Mouse (Mus musculus) central nervous system, embryonic 11.5 days (tissue): ENCODE results near the gene Khk. TPM values are rescaled to one million over a fixed set of nuclear protein-coding genes. Genes with fewer than 3 reads are reported as not detected.

ENCODE experiments used
- polyA plus RNA-seq: library from polyadenylated mRNA; depleted of rRNA; stranded (reverse); fragments of >200 nt; gene quantifications from 2 replicates; pipeline ENCODE4 v1.2.3, GENCODE M21; 2012; rRNA removed

Khk gene
- polyA plus RNA-seq, result 13.1 and 16.0 TPM in 2 replicates

GRCm38 (mm10) chr5:30921256-30922033 lies at the start of gene Khk:
TSS of gene Khk (plus strand) at chr5:30921431.

GRCm38 (mm10) chr5:30888337-30889087 lies 32.7 kb upstream of the Khk start, which contains the start of gene Agbl5:
TSS of gene Agbl5 (plus strand) at chr5:30888694.

GRCm38 (mm10) chr5:30907413-30908059 lies 13.7 kb upstream of the Khk start, which contains the start of gene Ost4:
TSS of gene Ost4 (minus strand) at chr5:30907788.

GRCm38 (mm10) chr5:30913060-30913841 lies 8.0 kb upstream of the Khk start, which contains the start of gene Emilin1:
TSS of gene Emilin1 (plus strand) at chr5:30913402.

GRCm38 (mm10) chr5:30944956-30945781 lies 23.9 kb downstream of the Khk start, which contains the start of gene Cgref1:
TSS of gene Cgref1 (minus strand) at chr5:30945591.

GRCm38 (mm10) chr5:30959966-30960501 lies 38.8 kb downstream of the Khk start, which contains the start of gene Preb:
TSS of gene Preb (minus strand) at chr5:30960361.

GRCm38 (mm10) chr5:30968416-30968815 lies 47.2 kb downstream of the Khk start, which contains the start of gene Tcf23:
TSS of gene Tcf23 (plus strand) at chr5:30968662.

Other genes with a start within 250 kb of the Khk start
- gene Dpysl5, start 209.9 kb upstream of the Khk start, polyA plus RNA-seq, result 96.8 and 101 TPM in 2 replicates
- 60.4 and 116 TPM in 2 replicates for gene Mapre3, start 106.8 kb upstream of the Khk start, polyA plus RNA-seq
- gene Tmem214, start 53.4 kb upstream of the Khk start, polyA plus RNA-seq, result 40.6 and 60.9 TPM in 2 replicates
- 40.0 and 53.1 TPM in 2 replicates for gene Agbl5, start 32.7 kb upstream of the Khk start, polyA plus RNA-seq
- 218 and 282 TPM in 2 replicates for gene Ost4, start 13.6 kb upstream of the Khk start, polyA plus RNA-seq
- 34.1 and 81.9 TPM in 2 replicates for gene Emilin1, start 8.0 kb upstream of the Khk start, polyA plus RNA-seq
- 5.7 and 7.5 TPM in 2 replicates for gene Cgref1, start 24.2 kb downstream of the Khk start, polyA plus RNA-seq
- 176 and 202 TPM in 2 replicates for gene Preb, start 38.9 kb downstream of the Khk start, polyA plus RNA-seq
- gene Tcf23, start 47.2 kb downstream of the Khk start, polyA plus RNA-seq, result not detected in 2 replicates
- gene Atraid, start 126.9 kb downstream of the Khk start, polyA plus RNA-seq, result 88.7 and 89.8 TPM in 2 replicates
- gene Slc5a6, start 127.5 kb downstream of the Khk start, polyA plus RNA-seq, result 10.2 and 16.3 TPM in 2 replicates
- gene Cad, start 133.3 kb downstream of the Khk start, polyA plus RNA-seq, result 41.0 and 59.8 TPM in 2 replicates
- gene Dnajc5g, start 184.9 kb downstream of the Khk start, polyA plus RNA-seq, result not detected in 2 replicates
- gene Slc30a3, start 186.8 kb downstream of the Khk start, polyA plus RNA-seq, result 8.6 and 9.1 TPM in 2 replicates
- 0.29 and 1.1 TPM in 2 replicates for gene Trim54, start 195.3 kb downstream of the Khk start, polyA plus RNA-seq
- not detected in 2 replicates for gene Ucn, start 217.4 kb downstream of the Khk start, polyA plus RNA-seq
- 43.5 and 63.4 TPM in 2 replicates for gene Mpv17, start 232.8 kb downstream of the Khk start, polyA plus RNA-seq